Mouse (Mus musculus): ENCODE measurements at regions not wholly inside any gene's neighbourhood (a gene's known extent, or its start where the extent isn't known, plus 50 kb on each side); places are given as distances from the start of the nearest gene placed in this dataset.

DNA sequence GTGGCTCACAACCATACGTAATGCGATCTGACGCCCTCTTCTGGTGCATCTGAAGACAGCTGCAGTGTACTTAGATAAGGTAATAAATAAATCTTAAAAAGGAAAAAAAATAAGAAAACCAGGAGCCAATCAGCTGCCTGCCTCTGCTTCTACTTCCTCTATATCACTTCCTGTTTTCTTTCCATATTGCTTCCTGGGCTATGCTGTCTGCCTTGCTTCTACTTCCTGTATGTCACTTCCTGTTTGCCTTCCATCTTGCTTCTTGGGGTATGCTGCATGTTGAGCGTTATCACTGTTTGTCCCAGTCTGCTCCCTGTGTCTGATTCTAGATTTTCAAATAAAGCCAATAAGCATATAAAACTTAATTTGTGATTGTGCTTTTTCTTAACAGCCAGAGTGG is 85.3 kb upstream of the Slc28a3 start:
- no peak for ATAC-seq (ENCODE audit: low read depth)
- H3K27ac ChIP-seq (ENCODE audit: low read length) = no peak overlapping the region
- no peak overlapping the region for H3K4me3 ChIP-seq (ENCODE audit: low read depth, low read length)
- H3K4me2 ChIP-seq (ENCODE audit: low read depth, low read length) = no peak overlapping the region
- H3K36me3 ChIP-seq (ENCODE audit: control insufficient read depth, insufficient read depth) = no peaks in the 10 kb centered on the region
- H3K4me1 ChIP-seq (ENCODE audit: control insufficient read depth, low read depth, low read length) = no peaks in the 10 kb centered on the region
- 76% methylated on average over 4 of the region's 4 CpGs for WGBS (ENCODE audit: insufficient replicate concordance)
- H3K9me3 ChIP-seq (replicated peaks; ENCODE audit: control insufficient read depth, low read length) = no peaks in the 10 kb centered on the region
- no peak overlapping the region for H3K9ac ChIP-seq (ENCODE audit: low read depth, low read length)
- no peaks in the 10 kb centered on the region for H3K27me3 ChIP-seq (ENCODE audit: control insufficient read depth, insufficient read depth, low read depth, low read length)

- Histone ChIP-seq H3K36me3 (ENCODE audit: control insufficient read depth, insufficient read depth) (no peaks in the 10 kb centered on the region), H3K4me3 (ENCODE audit: low read depth, low read length) (no peak overlapping the region), H3K9me3 (replicated peaks; ENCODE audit: control insufficient read depth, low read length) (no peaks in the 10 kb centered on the region), H3K9ac (ENCODE audit: low read depth, low read length) (no peak overlapping the region), H3K27ac (ENCODE audit: low read length) (no peak overlapping the region), H3K4me2 (ENCODE audit: low read depth, low read length) (no peak overlapping the region), H3K4me1 (ENCODE audit: control insufficient read depth, low read depth, low read length) (no peaks in the 10 kb centered on the region), H3K27me3 (ENCODE audit: control insufficient read depth, insufficient read depth, low read depth, low read length) (no peaks in the 10 kb centered on the region)
- 74% methylated on average over 8 of the region's 8 CpGs for WGBS (ENCODE audit: insufficient replicate concordance)
- ATAC-seq (ENCODE audit: low read depth) = no peak
Observed at GRCm38 (mm10) chr13:58700021-58700420, 89.3 kb upstream of the Slc28a3 start.

DNA sequence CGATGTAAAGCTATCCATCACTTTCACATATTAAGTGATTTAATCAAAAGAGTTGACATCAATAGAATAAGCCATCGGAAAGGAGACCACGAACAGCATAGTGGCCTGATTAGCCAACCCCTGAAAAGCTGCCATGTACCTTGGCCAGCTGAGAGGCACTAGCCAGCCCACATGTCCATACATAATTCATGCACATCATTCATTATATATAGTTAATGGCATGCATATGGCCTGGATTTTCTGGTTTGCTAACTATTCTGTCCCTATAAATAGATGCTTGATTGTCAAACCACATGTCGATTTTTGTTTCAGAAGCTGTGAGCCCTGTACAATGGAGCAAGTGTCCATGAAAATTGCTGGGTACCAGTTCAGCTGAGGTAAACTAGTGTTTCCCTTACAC is 93.5 kb upstream of the Slc28a3 start:
- no peak overlapping the region for H3K27ac ChIP-seq (ENCODE audit: low read length)
- no peaks in the 10 kb centered on the region for H3K9me3 ChIP-seq (replicated peaks; ENCODE audit: control insufficient read depth, low read length)

DNA sequence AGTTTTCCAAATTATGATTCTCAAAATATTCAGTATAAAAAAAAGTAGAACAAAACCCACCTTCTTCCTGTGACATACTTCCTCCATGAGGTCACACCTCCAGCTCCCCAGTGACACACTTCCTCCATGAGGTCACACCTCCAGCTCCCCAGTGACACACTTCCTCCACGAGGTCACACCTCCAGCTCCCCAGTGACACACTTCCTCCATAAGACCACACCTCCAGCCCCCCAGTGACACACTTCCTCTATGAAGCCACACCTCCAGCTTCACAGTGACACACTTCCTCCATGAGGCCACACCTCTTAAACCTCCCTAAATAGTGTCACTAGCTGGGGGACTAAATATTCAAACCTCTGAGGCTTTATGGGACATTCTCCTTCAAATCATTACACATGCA is 89.8 kb upstream of the Ntrk2 start:
- 52% methylated on average over 1 of the region's 1 CpGs for WGBS (ENCODE audit: insufficient replicate concordance)
- no peak for ATAC-seq (ENCODE audit: low read depth)
- Histone ChIP-seq H3K4me2 (ENCODE audit: low read depth, low read length) (no peak overlapping the region), H3K36me3 (ENCODE audit: control insufficient read depth, insufficient read depth) (no peaks in the 10 kb centered on the region), H3K27me3 (ENCODE audit: control insufficient read depth, insufficient read depth, low read depth, low read length) (no peaks in the 10 kb centered on the region), H3K4me3 (ENCODE audit: low read depth, low read length) (no peak overlapping the region), H3K9ac (ENCODE audit: low read depth, low read length) (no peak overlapping the region), H3K27ac (ENCODE audit: low read length) (no peak overlapping the region), H3K9me3 (replicated peaks; ENCODE audit: control insufficient read depth, low read length) (no peaks in the 10 kb centered on the region), H3K4me1 (ENCODE audit: control insufficient read depth, low read depth, low read length) (no peaks in the 10 kb centered on the region)

More for the DNA sequence above, 93.5 kb upstream of the Slc28a3 start:
- no peak overlapping the region for H3K4me2 ChIP-seq (ENCODE audit: low read depth, low read length)
- no peaks in the 10 kb centered on the region for H3K4me1 ChIP-seq (ENCODE audit: control insufficient read depth, low read depth, low read length)
- ATAC-seq (ENCODE audit: low read depth) = no peak
- no peak overlapping the region for H3K4me3 ChIP-seq (ENCODE audit: low read depth, low read length)
- H3K36me3 ChIP-seq (ENCODE audit: control insufficient read depth, insufficient read depth) = no peaks in the 10 kb centered on the region
- H3K9ac ChIP-seq (ENCODE audit: low read depth, low read length) = no peak overlapping the region
- no peaks in the 10 kb centered on the region for H3K27me3 ChIP-seq (ENCODE audit: control insufficient read depth, insufficient read depth, low read depth, low read length)
- 54% methylated on average over 4 of the region's 4 CpGs for WGBS (ENCODE audit: insufficient replicate concordance)

- 23% methylated on average over 6 of the region's 6 CpGs for WGBS (ENCODE audit: insufficient replicate concordance)
- Histone ChIP-seq H3K4me1 (ENCODE audit: control insufficient read depth, low read depth, low read length) (no peaks in the 10 kb centered on the region), H3K36me3 (ENCODE audit: control insufficient read depth, insufficient read depth) (no peaks in the 10 kb centered on the region), H3K4me3 (ENCODE audit: low read depth, low read length) (no peak overlapping the region), H3K27me3 (ENCODE audit: control insufficient read depth, insufficient read depth, low read depth, low read length) (no peaks in the 10 kb centered on the region), H3K4me2 (ENCODE audit: low read depth, low read length) (no peak overlapping the region), H3K9ac (ENCODE audit: low read depth, low read length) (no peak overlapping the region), H3K9me3 (replicated peaks; ENCODE audit: control insufficient read depth, low read length) (no peaks in the 10 kb centered on the region), H3K27ac (ENCODE audit: low read length) (no peak overlapping the region)
- ATAC-seq (ENCODE audit: low read depth) = no peak
Observed at GRCm38 (mm10) chr13:58730500-58731105, 75.8 kb upstream of the Ntrk2 start.

DNA sequence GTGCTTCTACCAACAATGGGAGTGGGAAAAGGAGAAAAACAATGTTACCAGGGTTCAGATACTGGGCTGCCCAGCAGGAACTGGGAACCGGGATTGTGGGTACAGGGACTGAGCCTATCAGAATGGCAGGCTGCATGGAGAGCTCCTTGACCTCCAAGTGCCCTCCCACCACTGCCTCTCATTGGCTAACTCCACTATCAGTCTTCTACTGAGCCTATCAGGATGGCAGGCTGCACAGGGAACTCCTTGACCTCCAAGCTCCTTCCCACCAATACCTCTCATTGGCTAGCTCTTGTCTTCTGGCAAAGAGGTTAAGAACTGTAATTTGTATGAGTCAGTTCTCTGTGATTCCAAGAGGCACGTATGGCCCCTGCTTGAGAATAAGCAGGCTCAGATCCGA is 73.6 kb upstream of the Ntrk2 start:
- H3K27ac ChIP-seq (ENCODE audit: low read length) = no peak overlapping the region
- whole genome bisulfite sequencing (ENCODE audit: insufficient replicate concordance) = 72% methylated on average over 3 of the region's 3 CpGs
- H3K27me3 ChIP-seq (ENCODE audit: control insufficient read depth, insufficient read depth, low read depth, low read length) = no peaks in the 10 kb centered on the region
- H3K4me1 ChIP-seq (ENCODE audit: control insufficient read depth, low read depth, low read length) = no peaks in the 10 kb centered on the region
- no peak for ATAC-seq (ENCODE audit: low read depth)
- H3K4me3 ChIP-seq (ENCODE audit: low read depth, low read length) = no peak overlapping the region
- H3K9ac ChIP-seq (ENCODE audit: low read depth, low read length) = no peak overlapping the region
- no peaks in the 10 kb centered on the region for H3K36me3 ChIP-seq (ENCODE audit: control insufficient read depth, insufficient read depth)
- H3K9me3 ChIP-seq (replicated peaks; ENCODE audit: control insufficient read depth, low read length) = no peaks in the 10 kb centered on the region
- no peak overlapping the region for H3K4me2 ChIP-seq (ENCODE audit: low read depth, low read length)

GRCm38 (mm10) chr13:58733615-58734014 is 72.8 kb upstream of the Ntrk2 start:
- Histone ChIP-seq H3K36me3 (ENCODE audit: control insufficient read depth, insufficient read depth) (no peaks in the 10 kb centered on the region), H3K27ac (ENCODE audit: low read length) (no peak overlapping the region), H3K4me1 (ENCODE audit: control insufficient read depth, low read depth, low read length) (no peaks in the 10 kb centered on the region), H3K9me3 (replicated peaks; ENCODE audit: control insufficient read depth, low read length) (no peaks in the 10 kb centered on the region), H3K27me3 (ENCODE audit: control insufficient read depth, insufficient read depth, low read depth, low read length) (no peaks in the 10 kb centered on the region), H3K4me3 (ENCODE audit: low read depth, low read length) (no peak overlapping the region), H3K9ac (ENCODE audit: low read depth, low read length) (no peak overlapping the region), H3K4me2 (ENCODE audit: low read depth, low read length) (no peak overlapping the region)
- ATAC-seq (ENCODE audit: low read depth) = no peak
- WGBS (ENCODE audit: insufficient replicate concordance) = 57% methylated on average over 6 of the region's 6 CpGs

- Histone ChIP-seq H3K36me3 (ENCODE audit: control insufficient read depth, insufficient read depth) (no peaks in the 10 kb centered on the region), H3K4me1 (ENCODE audit: control insufficient read depth, low read depth, low read length) (no peaks in the 10 kb centered on the region), H3K27ac (ENCODE audit: low read length) (no peak overlapping the region), H3K4me2 (ENCODE audit: low read depth, low read length) (no peak overlapping the region), H3K9me3 (replicated peaks; ENCODE audit: control insufficient read depth, low read length) (no peaks in the 10 kb centered on the region), H3K27me3 (ENCODE audit: control insufficient read depth, insufficient read depth, low read depth, low read length) (no peaks in the 10 kb centered on the region), H3K9ac (ENCODE audit: low read depth, low read length) (no peak overlapping the region), H3K4me3 (ENCODE audit: low read depth, low read length) (no peak overlapping the region)
- ATAC-seq (ENCODE audit: low read depth) = no peak
- WGBS (ENCODE audit: insufficient replicate concordance) = 19% methylated on average over 6 of the region's 6 CpGs
Observed at GRCm38 (mm10) chr13:58735577-58735976, 70.8 kb upstream of the Ntrk2 start.

- H3K4me3 ChIP-seq (ENCODE audit: low read depth, low read length) = no peak overlapping the region
- H3K4me1 ChIP-seq (ENCODE audit: control insufficient read depth, low read depth, low read length) = no peaks in the 10 kb centered on the region
- H3K36me3 ChIP-seq (ENCODE audit: control insufficient read depth, insufficient read depth) = no peaks in the 10 kb centered on the region
- 55% methylated on average over 7 of the region's 7 CpGs for WGBS (ENCODE audit: insufficient replicate concordance)
- no peaks in the 10 kb centered on the region for H3K9me3 ChIP-seq (replicated peaks; ENCODE audit: control insufficient read depth, low read length)
- H3K9ac ChIP-seq (ENCODE audit: low read depth, low read length) = no peak overlapping the region
- ATAC-seq (ENCODE audit: low read depth) = no peak
- H3K4me2 ChIP-seq (ENCODE audit: low read depth, low read length) = no peak overlapping the region
- no peaks in the 10 kb centered on the region for H3K27me3 ChIP-seq (ENCODE audit: control insufficient read depth, insufficient read depth, low read depth, low read length)
- H3K27ac ChIP-seq (ENCODE audit: low read length) = no peak overlapping the region
Observed at GRCm38 (mm10) chr13:58740731-58741130, 65.6 kb upstream of the Ntrk2 start.

Data from liver, embryonic 16.5 days (tissue).